Mouse (Mus musculus) hindbrain, embryonic 10.5 days (tissue): Measurements from ENCODE around the gene Cntrob. TPM values are rescaled to one million over a fixed set of nuclear protein-coding genes. Genes with fewer than 3 reads are reported as not detected.

Experiments used
- DNase-seq: peaks from one replicate; pipeline ENCODE4 v3.0.0-alpha.2; 2017; ENCODE audit warnings: low spot score
- H3K27ac ChIP-seq: fragments of 300-500 bp; sonication (generic); 2 replicates; pipeline ENCODE4 v1.5.1; 2016; ENCODE audit warnings: mild to moderate bottlenecking, moderate library complexity
- H3K27me3 ChIP-seq: fragments of 300-500 bp; sonication (generic); 2 replicates; pipeline ENCODE4 v1.6.1; 2016; ENCODE audit warnings: mild to moderate bottlenecking; ENCODE audit not compliant: poor library complexity, insufficient read depth, severe bottlenecking
- H3K36me3 ChIP-seq: fragments of 300-500 bp; sonication (generic); 2 replicates; pipeline ENCODE4 v1.6.1; 2016; ENCODE audit warnings: mild to moderate bottlenecking, moderate library complexity
- H3K4me1 ChIP-seq: fragments of 300-500 bp; sonication (generic); replicated peaks from 2 replicates; pipeline ENCODE4 v1.6.1; 2016; ENCODE audit warnings: mild to moderate bottlenecking
- H3K4me3 ChIP-seq: fragments of 300-500 bp; sonication (generic); 2 replicates; pipeline ENCODE4 v1.5.1; 2016; ENCODE audit warnings: mild to moderate bottlenecking, moderate library complexity
- H3K9me3 ChIP-seq: fragments of 300-500 bp; sonication (generic); 2 replicates; pipeline ENCODE4 v1.6.1; 2016; ENCODE audit warnings: mild to moderate bottlenecking, moderate library complexity
- WGBS: fragments of 180-500 bp; shearing (Covaris S2); methylation state at CpG from one replicate; pipeline ENCODE4 v1.1.7; 2016; 5-methylcytosine and 5-hydroxymethylcytosine counted together
- polyA plus RNA-seq: library from polyadenylated mRNA; unstranded; fragments of >200 nt; fragmentation: Nextera tagmentation; extraction: Ambion mirVana; gene quantifications from 2 replicates; pipeline ENCODE4 v1.2.1, GENCODE M21; 2016

Cntrob gene
- polyA plus RNA-seq, 1 experiment from 2014 or later: 34.2 TPM

GRCm38 (mm10) chr11:69251135-69251842 lies 72.3 kb downstream of the Cntrob start:
- peaks cover 8% of the 10 kb centered on the region; the same call in 1 of the 2 replicates for H3K4me1 ChIP-seq
- H3K9me3 ChIP-seq: no peaks in the 10 kb centered on the region
- DNase-seq: no peak
- H3K4me3 ChIP-seq: no peak overlapping the region
- H3K27me3 ChIP-seq: 0 out of 2 replicates have a peak, but pooled peaks cover 8% of the 10 kb centered on the region
- no peak overlapping the region for H3K27ac ChIP-seq
- 66% methylated on average over 14 of the region's 14 CpGs for WGBS
- H3K36me3 ChIP-seq: no peaks in the 10 kb centered on the region

- 85% methylated on average over 5 of the region's 5 CpGs for WGBS
- no peak for DNase-seq
- Histone ChIP-seq H3K4me1 (peaks cover 12% of the 10 kb centered on the region; the same call in 1 of the 2 replicates), H3K27me3 (0 out of 2 replicates have a peak, but pooled peaks cover 11% of the 10 kb centered on the region), H3K27ac (no peak overlapping the region), H3K36me3 (no peaks in the 10 kb centered on the region), H3K9me3 (no peaks in the 10 kb centered on the region), H3K4me3 (no peak overlapping the region)
Observed at GRCm38 (mm10) chr11:69250106-69250505, 73.5 kb downstream of the Cntrob start.

Other genes starting within 250 kb of the Cntrob start
- gene Vamp2, start 235.3 kb downstream of the Cntrob start, polyA plus RNA-seq: 67.1 and 108 TPM in 2 replicates
- gene Per1, start 228.6 kb downstream of the Cntrob start, polyA plus RNA-seq: 7.8 and 9.8 TPM in 2 replicates
- gene Hes7, start 203.4 kb downstream of the Cntrob start, polyA plus RNA-seq: 0.14 and 0.48 TPM in 2 replicates
- 0.13 TPM in 1 of 2 replicates, not detected in the other for gene 9130213A22Rik, start 201.2 kb downstream of the Cntrob start, polyA plus RNA-seq
- 0.22 TPM in 1 of 2 replicates, not detected in the other for gene Aloxe3, start 197.9 kb downstream of the Cntrob start, polyA plus RNA-seq
- not detected in 2 replicates for gene Alox12b, start 166.8 kb downstream of the Cntrob start, polyA plus RNA-seq
- 0.10 TPM in 1 of 2 replicates, not detected in the other for gene Alox8, start 125.9 kb downstream of the Cntrob start, polyA plus RNA-seq
- gene Gucy2e, start 86.7 kb downstream of the Cntrob start, polyA plus RNA-seq: 0.06 and 0.09 TPM in 2 replicates
- 189 and 208 TPM in 2 replicates for gene Trappc1, start 205 bp upstream of the Cntrob start, polyA plus RNA-seq
- gene Kcnab3, start 2.5 kb upstream of the Cntrob start, polyA plus RNA-seq: 1.2 and 2.7 TPM in 2 replicates
- 18.0 and 19.9 TPM in 2 replicates for gene Rnf227, start 16.7 kb upstream of the Cntrob start, polyA plus RNA-seq
- 45.1 and 46.9 TPM in 2 replicates for gene Chd3, start 45.6 kb upstream of the Cntrob start, polyA plus RNA-seq
- 148 and 159 TPM in 2 replicates for gene Naa38, start 71.7 kb upstream of the Cntrob start, polyA plus RNA-seq
- gene Cyb5d1, start 71.9 kb upstream of the Cntrob start, polyA plus RNA-seq: 47.2 and 51.7 TPM in 2 replicates
- 22.1 and 22.2 TPM in 2 replicates for gene Tmem88, start 74.5 kb upstream of the Cntrob start, polyA plus RNA-seq
- gene Kdm6b, start 89.9 kb upstream of the Cntrob start, polyA plus RNA-seq: 37.9 and 43.4 TPM in 2 replicates
- gene Dnah2, start 225.3 kb upstream of the Cntrob start, polyA plus RNA-seq: 2.0 and 2.6 TPM in 2 replicates
- gene Efnb3, start 236.4 kb upstream of the Cntrob start, polyA plus RNA-seq: 61.9 and 67.2 TPM in 2 replicates